Mouse (Mus musculus) retina, postnatal 1 day (tissue): ENCODE results near the gene Stat1.

Source experiments
- DNase-seq: peaks from one replicate; pipeline ENCODE4 v3.0.0-alpha.2; 2012

The Stat1 gene

DNA sequence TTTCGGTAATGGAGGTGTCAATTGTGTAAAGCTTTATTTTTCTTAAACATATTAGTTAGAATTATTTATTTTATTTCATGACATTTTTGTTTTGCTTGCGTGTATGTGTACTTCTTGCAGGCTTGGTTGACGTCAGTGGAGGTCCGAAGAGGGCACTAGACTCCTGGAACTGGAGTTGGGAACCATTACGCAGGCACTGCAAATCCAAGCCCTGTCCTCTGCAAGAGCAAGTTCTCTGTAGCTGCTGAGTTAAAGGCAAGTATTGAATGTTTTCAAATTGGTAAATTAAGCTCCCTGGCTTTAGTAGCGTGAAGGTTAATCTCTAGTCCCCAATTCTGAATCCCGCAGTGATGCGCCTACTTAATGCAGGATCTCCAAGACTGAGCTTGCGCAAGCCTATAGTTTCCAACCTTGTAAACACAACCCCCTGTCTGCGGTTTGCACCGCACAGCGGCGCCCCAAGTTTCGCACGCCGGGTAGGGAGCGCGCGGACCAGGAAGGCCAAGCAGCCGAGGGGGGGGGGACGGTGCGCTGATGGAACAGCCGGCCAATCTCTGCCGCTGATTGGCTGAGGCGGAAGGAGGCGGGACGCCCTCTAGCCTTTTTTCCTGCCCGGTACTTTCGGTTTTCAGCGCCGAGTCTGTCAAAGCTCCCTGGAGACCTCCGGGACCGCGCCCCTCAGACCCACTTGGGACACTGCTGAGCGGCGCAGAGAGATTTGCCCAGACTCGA is at the start of gene Stat1:
Gene Stat1, plus strand, starts transcription at position 581 of the 732 bp plus-strand sequence.
- DNase-seq: peak; percentile 95

DNA sequence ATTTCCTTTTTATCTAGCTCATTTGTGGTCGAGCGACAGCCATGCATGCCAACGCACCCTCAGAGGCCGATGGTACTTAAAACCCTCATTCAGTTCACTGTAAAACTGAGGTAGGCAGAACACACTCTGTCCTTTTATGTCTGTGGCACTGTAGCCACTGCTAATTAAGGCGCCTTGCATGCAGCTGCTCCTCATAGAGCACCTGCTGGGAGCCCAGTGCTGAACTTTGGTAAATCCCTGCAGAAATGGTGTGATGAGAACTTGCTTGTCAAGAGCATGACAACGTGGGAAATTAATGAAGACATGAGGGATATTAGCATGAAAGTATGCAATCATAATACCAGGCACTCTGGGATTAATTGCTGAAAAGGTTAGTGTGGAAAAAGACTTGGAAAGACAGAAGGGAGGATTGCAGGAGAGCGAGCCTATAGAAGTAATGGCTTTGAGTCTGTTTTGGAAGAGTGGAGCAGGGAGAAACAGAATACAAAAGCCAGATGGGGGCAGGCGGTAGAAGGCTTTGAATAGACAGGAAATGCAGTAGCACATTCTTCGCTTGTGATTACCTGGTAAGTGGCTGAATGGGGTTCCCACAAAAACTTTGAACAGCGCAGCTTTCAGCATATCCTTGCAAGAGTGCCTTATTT is 39.4 kb upstream of the Stat1 start:
- DNase-seq: peak; percentile 88

DNA sequence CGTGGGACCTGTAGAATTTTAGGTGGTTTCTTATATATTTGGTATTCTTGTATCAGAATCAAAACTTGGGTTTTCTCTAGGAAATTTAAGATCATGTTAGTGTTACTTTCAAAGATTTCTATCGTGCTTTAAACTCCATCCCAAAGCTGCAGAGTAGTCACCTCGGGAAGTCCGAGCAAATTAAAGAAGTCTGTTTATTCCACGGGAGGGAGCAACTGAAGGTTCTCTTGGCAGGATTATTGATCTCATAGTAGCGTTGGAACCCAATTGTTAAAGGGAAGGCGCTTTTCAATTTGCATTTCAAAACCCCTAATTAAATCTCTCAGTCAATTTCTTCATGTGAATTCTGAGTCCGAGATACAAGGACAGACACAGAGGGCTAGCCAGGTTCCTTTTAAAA is 38.9 kb upstream of the Stat1 start:
- DNase-seq: no peak

DNA sequence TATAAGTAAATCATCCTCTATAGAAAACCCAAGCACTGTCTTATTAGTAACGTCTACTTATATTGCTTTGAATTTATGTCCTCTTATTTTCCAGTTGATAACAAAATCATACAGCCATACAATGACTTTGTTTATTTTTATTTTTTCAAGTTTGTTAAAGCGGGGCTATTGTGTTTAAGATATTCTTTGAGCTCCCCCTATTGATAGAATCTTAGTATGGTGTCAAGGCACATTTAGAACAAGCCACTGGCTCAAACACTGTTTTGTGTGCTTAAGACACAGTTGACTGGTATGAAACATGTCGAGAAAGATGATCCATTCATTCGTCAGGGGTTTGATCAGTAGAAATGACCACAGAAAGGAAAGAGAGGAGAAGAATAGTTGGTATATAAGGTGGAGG is 33.0 kb upstream of the Stat1 start:
- peak; percentile 17 for DNase-seq

DNA sequence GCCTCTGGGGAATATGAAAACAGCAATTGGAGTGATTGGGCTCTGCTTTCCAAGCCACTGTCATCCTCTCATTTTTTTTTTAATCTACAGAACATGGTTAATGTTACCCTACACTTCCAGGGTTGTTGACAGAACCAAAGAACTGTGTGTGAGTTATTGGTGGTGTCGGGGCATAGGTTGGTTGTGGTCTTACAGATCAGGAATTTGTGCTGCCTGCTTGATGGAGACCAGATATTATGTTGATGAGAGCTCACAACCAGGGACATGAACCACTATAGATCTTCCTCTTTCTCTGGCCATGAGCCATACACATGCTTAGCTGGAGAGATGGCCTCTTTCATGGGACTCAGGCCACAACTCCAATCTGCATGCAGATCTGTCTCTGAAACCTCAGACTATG is 32.1 kb upstream of the Stat1 start:
- DNase-seq: no peak

DNA sequence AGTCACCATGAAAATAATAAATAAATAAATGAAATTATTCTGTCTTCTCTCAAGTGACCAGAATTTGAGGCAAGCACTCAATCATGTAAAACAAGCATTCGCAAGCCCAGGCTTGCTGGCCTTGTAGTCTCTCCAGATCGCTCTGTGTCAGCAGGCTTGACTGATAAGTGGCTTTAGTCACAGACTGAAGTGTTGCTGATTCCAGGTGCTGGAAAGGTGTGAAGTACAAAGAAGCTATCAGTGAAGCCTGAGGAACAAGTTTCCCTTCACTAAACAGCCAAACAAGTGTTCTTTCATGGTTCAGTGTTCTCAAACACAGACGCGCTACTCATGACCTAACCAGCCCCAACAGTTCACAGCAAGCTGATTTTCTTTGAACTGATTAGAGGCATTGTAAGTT is 30.6 kb upstream of the Stat1 start:
- no peak for DNase-seq

DNA sequence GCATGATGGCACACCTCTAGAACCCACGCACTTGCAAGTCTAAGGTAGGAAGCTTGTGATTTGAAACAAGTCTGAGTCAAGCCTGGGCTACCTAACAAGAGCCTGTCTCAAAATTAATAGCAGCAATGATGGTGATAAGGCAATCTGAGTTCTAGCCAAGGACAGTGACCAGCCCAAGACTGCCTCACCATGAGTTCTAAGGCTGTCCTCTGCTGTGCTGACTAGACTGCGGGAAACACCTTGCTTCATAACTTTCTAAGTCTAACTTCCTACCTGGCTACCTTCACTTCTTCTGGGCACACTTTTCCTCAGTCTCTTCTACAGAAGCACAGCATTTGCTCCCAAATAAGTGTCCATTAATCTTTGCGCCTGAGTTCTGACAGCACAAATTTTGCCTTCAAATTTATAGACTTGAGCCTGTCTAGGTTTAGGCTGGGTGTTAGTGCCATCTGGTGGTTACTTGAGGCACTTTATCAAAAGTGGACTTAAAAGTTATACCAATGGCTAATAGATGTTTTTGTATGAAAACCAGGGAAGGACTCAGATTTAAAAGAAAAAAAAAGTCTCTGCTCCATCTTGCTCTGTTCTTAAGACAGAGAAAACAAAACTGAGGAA is 20.5 kb upstream of the Stat1 start:
- DNase-seq: peak; percentile 65

DNA sequence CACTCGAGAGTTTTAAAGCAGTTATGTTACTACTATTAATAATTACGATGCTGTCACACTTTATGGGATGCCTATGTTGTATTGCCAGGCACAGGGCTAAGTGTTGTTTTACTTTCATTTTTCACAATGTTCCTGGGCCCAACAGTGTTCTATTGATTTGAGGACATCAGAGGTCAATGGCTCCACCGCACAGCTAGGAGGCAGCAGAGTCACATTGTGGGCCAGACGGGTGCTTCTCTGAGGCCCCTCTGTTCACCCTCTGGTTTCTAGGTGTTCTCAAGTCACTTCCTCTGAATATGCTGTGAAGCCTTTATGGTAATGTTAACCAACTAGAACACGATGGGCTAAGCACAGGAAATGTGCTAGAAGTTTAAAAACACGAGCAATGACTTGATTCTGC is 18.7 kb upstream of the Stat1 start:
- DNase-seq: no peak

DNA sequence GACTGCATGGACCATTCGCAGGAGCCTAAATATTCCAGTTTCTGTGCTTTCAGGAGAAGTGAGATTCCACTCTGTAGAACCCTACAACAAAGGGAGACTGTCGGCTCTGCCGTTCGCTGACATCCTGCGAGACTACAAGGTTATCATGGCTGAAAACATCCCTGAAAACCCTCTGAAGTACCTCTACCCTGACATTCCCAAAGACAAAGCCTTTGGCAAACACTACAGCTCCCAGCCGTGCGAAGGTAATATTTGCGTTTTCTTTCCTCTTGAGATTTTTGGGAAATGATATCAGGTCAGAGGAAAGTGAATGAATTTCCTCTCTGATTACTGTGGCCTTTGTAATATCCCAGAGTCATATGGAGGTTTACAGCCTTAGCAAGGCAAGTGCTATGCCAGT is 16.4 kb upstream of the Stat1 start:
- DNase-seq: no peak

DNA sequence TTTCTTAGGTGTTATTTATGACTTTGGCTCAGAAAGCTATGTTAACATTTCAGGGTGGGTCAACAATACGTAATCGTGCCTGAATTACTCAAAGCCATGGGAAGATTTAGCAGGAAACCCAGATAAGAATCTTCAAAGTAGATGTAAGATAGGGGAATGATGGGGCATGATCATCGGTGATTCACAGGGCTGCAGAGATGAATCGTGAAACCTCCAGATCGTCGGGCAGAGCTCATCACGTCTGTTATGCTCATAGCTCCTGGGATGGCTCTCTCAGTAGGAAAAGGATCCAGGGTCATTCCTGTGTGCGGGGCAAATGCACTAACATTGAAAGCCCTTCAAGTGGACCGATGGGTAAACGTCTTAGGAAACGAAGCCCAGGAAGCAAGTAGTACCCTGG is 12.0 kb upstream of the Stat1 start:
- DNase-seq: no peak

DNA sequence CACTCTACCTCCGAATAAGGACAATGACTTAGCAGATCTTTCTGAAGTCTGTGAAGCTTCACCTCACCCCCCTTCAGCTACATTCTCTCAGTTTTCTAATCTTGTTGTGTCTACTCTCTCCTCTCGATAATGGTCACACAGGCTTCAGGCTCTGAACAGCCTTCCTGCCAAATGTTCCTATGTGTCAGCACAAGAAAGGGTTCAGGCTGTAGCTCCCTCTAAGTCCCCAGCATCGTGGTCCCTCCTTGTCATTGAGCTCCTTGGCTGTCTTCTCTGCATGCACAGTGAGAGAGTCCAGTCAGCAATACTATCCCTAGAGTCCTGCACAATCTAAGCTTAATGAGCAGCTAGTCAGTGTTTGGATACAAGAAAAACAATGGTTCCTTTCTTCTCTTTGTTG is 8.0 kb upstream of the Stat1 start:
- DNase-seq: no peak

DNA sequence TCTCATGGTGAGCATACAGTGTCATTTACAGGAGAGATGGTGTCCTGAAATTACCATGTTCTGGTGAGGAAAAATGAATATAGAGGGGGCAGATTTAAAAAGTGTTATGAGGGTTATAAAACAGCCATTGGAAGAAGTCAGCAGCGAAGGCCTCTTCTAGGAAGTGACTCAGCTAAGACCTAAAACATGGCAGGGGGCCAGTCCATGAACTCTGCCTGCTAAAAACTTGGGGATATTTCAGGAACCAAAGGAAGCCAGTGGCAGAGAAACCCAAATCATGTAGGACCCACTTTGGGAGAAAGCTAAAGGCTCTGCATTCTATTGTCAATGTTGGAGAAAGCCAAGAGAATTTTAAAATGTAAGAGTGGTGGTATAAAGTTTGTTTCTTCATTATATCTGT is 6.9 kb upstream of the Stat1 start:
- no peak for DNase-seq

DNA sequence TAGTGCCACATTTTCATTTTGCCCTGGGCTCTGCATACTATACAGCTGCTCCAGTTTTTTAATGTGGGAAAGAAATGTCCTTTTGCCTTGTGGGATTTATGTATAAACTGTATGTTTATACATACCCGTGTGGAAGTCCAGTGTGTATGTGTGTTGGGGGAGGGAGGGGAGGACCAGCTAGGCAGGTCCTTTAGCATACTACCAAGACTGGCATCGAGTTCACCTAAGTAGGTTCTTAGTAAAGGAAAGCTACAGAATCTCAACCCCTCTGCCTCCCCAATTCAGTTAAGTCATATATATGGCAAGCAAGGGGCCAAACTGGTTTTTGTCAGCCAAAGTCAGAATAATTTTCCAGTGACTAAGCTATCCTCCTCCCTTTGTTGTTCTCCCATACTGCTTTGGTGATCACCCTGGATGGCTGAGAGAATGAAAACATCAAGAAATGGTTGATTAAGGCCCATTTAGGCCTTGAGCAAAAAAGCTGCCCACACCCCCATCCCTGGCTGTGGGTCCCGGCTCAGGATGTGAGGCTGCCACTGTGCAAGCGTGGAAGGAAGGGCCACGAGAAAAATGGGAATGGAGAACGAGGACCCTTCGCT is 6.1 kb upstream of the Stat1 start:
- no peak for DNase-seq

DNA sequence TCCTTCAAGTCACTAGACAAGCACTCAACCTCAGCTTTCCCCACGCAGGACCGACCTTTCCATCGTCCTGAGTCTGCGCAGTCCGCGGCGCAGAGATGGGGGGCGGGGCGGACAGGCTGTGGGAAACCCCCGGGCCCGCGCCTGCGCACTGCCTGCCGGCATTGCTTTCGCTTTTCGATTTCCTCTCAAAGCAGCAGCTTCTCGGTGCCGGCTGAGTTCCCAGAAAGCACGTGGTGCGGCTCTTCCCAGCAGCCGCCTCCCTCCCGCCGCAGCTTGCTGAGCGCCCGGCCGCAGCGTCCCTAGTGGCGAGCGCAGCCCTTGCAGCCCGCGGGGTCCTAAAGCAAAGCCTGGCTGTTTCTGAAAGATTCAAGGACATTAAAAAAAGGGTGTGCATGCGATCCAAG is 5.6 kb upstream of the Stat1 start:
- DNase-seq: peak; percentile 98

DNA sequence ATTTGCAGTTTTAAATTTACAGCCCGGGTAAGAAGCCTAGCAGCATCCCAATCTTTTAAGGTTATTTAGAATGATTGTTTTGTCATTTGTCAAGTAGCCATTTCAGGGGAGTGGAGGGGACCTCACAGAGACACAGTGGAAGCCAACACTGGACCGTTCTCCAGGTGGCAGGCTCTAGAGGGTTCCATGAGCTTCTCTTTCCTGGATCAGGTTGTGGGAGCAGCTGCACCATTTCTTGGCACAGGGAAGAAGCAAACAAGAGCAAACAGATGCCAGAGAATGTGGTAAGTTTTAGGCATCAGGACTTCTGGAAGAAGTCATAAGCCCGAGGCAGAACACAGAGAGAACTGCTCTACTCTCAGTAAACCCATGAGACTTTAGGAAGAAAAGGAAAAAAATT is 2.8 kb upstream of the Stat1 start:
- DNase-seq: no peak

DNA sequence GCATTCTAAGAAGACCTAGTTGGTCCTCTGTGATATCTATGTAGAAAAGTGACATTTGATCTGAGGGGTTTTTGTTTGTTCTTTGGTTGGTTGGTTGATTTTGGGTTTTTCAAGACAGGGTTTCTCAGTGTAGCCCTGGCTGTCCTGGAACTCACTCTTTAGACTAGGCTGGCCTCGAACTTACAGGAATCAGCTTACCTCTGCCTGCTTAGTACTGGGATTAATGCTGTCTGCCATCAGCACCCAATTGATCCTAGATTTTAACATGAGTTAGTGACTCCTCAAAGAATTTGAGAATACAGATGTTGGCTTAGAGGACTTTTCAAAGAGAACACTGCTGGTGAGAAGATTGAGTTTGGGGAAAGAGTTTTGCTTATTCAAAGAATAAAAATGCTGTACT is 1.5 kb upstream of the Stat1 start:
- DNase-seq: no peak

DNA sequence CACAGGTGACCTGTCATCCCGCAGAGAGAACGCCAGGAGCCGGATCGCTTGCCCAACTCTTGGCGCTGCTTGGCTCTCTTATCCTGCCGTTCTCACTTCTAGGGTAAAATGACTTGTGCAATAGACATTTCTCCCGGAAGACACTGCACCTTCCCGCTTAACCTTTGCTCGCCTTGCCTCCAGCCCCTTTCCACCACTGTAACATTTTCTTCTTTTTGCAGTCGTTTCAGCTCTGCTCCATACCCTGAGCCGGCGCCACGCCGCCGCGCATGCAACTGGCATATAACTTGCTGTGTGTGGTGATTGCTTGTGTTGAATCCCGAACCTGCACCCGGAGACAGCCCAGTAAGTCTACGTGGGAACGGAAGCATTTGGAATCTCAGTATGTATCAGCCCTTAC is 451 bp downstream of the Stat1 start:
- DNase-seq: no peak

DNA sequence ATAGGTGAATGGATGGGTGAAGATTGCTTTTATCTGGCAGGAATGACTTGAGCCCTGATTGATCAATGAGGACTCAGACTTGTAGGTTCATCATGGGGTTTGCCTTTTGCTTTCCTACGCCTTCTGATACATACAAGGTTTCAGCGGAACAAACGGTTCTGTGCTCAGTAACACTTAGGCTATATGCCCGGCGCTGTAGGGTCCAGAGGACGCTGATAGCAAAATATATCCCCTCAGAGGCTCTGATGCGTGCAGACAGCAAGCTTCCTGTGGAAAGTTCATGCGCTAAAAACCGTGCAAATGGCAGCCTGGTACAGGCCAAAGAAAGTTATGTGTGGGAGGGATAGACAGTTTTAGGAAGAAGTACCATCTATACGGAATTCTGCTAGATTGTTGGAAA is 951 bp downstream of the Stat1 start:
- no peak for DNase-seq

DNA sequence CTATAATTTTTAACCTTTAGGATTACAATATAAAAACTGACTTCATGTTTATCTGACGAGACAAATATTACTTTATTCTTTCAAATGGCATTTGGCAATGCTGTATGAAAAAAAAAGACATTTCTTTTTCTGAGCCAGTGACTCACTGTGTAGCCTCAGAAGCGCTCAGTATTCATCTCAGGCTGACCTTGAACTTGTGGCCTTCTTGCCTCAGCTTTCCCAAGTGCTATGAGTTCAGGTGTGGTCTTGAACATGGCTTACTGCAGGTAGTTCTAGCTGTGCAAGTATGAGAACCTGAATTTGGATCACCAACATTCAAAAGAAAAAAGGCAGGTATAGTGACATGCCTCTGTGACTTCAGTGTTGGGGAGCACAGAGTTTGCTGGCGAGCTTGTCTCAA is 1.8 kb downstream of the Stat1 start:
- DNase-seq: no peak

DNA sequence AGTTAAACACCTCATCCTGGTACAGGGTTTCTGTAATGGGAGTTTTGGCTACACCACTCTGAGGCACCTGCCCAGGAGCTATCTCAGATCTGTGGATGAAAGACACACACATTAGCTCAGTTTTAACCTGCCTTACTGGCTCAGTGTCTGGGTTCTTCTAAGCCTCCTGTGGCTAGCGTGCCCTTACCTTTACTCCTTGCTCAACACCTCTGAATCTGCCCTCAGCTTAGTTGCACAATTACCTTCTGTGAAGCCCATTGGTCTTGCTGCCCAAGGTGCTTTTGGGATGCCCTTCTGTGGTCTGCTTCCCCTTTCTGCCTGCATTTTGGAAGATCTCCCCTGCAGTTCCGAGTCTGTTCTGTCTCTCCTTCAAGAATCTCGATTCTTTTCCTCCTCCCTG is 5.6 kb downstream of the Stat1 start:
- DNase-seq: no peak

DNA sequence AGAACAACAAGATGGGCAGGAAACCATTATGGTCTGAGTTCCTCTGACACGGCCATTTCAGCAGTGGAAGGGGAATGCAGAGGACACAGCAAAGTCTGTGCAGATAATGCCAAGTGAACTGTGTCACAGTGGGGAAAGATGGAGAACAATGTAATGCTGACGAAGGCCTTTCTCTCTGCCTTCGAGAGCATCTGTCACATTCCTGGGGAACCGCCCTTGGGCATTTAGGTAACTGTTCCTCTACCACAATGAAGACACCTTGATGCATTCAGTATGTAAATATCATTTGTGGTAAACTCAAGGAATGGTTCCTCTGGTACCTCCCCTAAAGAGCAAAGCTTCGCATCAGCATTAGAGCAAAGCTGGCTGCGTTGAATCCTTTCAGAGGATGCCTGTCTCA is 8.1 kb downstream of the Stat1 start:
- no peak for DNase-seq

DNA sequence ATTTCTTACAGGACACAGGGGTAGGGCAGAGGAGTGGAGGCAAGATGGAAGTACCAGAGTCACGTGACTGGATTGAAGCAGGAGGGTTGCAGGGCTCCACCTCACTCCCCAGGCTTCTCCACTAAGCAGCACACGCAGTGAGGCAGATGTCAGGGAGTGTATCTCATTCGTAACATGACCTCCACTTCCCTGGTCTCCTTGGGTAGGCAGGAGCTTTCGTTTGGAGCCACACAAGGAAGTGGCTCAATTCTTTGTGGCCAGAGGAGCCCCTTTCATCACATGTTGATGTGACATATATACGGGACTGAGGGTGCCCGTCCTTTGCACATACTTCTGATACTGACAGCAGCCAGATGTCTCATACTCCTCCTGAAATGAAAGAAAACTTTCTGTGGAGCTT is 10.6 kb downstream of the Stat1 start:
- no peak for DNase-seq

DNA sequence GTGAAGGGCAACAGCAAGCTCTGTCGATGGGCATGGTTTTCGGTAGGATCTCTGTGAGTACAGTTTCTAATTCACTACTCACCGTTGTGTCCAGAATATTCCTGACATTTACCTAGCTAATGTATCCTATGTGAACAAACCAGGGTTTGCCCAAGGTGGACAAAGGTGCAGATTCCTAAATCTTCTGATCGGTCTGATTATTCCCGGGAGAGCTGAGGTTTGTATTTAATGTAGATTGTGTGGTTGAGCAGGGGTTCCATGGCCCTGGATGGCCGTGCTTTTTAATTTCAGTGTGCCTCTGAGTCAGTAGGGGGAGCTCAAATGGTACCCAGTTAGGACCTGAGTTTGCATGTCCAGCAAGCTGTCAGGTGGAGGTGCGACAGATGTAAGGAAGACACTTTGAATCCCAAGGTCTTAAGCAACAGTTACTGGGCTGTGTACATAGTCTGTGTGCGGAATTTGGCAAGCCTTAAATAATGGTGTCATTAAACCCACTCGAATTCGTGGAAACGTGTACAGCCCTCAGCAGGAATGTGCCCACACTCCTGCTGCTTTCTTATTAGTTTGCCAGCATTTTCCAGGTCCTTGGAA is 12.6 kb downstream of the Stat1 start:
- DNase-seq: no peak

DNA sequence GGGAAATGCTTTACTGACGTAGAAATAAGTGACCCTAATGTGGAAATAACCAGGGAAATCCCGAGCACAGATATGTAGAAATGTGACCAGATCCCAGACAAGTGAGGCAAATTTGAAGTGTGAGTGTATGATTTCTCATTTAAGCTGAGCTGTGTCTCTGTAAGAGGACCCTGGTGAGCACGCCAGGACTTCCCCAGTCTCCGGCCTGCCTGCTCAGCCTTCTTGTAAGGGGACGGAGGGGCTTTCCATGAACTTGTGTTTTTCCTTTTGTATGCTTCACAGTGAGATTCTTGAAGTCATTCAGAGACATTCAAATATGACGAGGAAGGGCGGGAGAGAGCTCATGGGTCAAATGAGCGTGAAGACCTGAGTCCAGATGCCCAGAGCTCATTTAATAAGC is 14.0 kb downstream of the Stat1 start:
- DNase-seq: no peak
